Mouse (Mus musculus) T-helper 17 cell (primary cell): ENCODE measurements around the gene Ostc.

Experiments used
- in situ Hi-C, 2 experiments: fragments of 300-600 bp; cut with MboI, MseI; formaldehyde crosslinking; loops; 1 replicate in 1 of 2; 2 replicates in 1 of 2; pipeline ENCODE4 v1.15.1; 2025; ENCODE audit warnings: high pct_unique_total_duplicates in 2 of 2

The Ostc gene

DNA sequence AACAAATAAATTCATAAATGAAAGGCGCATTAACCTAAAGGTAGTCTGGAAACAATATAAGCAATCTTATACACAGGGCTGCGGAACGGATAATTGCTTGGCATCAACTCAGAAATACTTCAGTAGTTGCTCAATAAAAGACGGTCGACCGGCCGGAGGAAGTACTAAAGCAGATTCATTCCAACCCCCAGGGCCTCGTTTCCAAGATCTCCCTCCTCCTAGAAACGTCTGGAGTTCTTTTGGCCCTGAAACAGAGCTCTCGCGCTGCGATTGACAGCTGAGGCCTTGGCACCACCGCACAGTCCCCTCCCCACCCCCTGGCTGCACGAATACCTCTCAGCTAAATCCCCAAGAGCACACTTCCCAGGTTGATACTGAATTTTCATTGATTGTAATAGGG is 38.0 kb downstream of the Ostc start:
- in situ Hi-C loops: no loop called here

DNA sequence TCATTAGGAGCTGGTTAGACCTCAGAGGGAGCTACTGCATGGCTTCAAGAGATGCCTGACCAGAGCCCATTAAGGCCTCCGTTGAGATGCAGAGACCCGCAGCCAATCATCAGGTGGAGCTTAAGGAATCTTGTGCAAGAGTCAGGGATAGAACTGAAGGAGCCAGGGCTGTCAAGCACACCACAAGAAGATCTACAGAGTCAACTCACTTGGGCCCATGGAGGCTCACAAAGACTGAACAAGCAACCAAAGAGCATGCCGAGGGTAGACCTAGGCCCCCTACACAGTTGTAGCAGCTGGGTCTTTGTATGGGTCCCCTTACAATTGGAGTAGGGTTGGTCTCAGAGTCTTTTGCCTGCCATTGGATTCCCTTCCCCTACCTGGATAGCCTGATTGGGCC is 46.7 kb downstream of the Ostc start:
- in situ Hi-C loops: no loop called here

DNA sequence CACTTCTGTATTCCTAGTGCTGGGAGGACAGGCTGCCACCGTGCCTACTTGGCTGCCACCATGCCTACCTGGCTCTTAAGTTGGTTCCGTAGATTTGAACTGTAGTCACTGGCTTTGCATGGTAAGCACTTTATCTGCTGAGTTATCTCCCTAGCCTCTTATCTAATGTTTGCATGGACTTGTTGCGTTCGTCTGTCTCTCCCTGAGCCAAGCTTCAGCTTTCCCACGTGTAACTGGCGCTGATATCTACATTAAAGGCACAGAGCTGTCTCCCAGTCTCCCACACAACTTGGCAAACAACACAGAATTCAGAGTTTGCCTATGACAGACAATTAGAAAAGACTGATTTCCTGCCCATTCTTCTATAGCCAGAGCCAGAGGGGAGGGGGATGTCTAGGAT is 48.6 kb downstream of the Ostc start:
- in situ Hi-C loops: no loop called here

DNA sequence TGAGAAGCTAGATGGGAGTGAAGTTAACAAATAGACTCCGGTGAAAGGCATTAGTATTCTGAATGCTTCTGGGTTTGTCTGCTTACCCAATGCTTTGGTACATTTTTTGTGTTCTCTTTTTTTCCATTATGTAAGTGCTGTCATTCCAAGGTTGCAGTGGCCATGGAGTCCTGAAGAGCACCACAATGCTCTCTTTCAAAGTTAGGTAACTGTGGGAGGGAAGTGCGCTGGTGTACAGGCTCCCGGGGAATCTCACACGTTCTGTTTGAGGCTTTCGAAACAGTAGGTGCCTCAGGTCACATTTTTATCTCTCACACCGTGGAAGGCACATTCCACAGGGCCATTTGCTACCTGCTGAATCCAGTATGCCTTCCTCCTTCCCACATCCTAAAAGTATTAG is 59.7 kb downstream of the Ostc start:
- in situ Hi-C loops: loop anchor here in 1 of 2 experiments (10.0 kb wide), 1 partner anchor 1565 kb away; no protein-coding TSS in a partner anchor

DNA sequence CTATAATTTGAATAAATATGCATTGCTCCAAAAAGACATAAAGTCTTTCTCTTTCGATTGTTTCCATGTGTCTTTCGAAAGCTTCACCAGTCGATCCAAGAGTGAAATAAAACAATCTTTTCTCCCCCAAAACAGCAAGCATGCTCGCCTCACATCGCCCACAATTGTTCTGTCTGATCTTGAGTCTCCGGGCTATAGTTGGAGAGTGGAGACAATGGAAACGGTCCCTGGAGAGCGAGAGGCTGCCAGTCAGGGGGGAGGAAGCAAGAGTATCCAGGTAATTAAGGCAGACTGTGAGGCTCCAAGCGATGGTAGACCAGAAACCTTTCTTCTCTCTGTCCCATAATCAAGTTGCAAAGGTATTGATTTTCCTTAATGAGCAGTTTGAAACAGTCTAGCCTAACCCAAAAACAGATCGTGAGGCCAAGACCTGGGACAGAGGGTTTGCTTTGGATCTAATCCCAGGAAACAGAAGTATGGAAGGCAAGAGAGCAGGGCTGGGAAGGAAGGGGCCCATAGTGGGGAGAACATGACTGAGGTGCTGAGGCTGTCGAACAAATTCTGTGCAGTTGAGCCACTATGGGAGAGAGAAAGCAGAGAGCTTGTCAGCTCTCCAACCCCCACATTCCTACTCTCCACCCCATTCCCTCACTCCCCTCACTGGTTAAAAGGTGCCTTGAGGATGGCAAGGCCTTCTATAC is 63.0 kb downstream of the Ostc start:
- in situ Hi-C loops: loop anchor here in 1 of 2 experiments (10.0 kb wide), 1 partner anchor 1569 kb away; no protein-coding TSS in a partner anchor
